Mouse (Mus musculus) liver, embryonic 14.5 days (tissue): Measurements from ENCODE around the gene Mylk.

Experiments
- CTCF ChIP-seq: IDR thresholded peaks from 2 replicates; pipeline ENCODE4 v1.5.1; 2016; ENCODE audit warnings: antibody characterized with exemption, low read depth, control low read depth
- EP300 ChIP-seq: IDR thresholded peaks from 2 replicates; pipeline ENCODE4 v1.6.1; 2016; ENCODE audit warnings: antibody characterized with exemption, low read depth

GRCm38 (mm10) chr16:34898057-34898789 lies 153.2 kb downstream of the Mylk start:
- TF ChIP-seq EP300 (no peak), CTCF (no peak)
